Mouse (Mus musculus): ENCODE data around the gene Rbm4b.
"Not testable (repeated sequence)": the region's sequence is repeated elsewhere in the genome, so short reads cannot be mapped to it uniquely, and the experiment has no call there.

The Rbm4b gene

GRCm38 (mm10) chr19:4810746-4811062, 54.4 kb downstream of the Rbm4b start:
- no peak for DNase-seq (ENCODE audit: low spot score)

- DNase-seq (ENCODE audit: low spot score) = peak; percentile 98
These were observed 55.0 kb downstream of the Rbm4b start, which contains the start of the genes Gm21992 and Rbm14 for GRCm38 (mm10) chr19:4811063-4811908. TSS of gene Gm21992 (minus strand) at chr19:4811612. TSS of gene Rbm14 (minus strand) at chr19:4811634.

GRCm38 (mm10) chr19:4811909-4812242, 55.6 kb downstream of the Rbm4b start:
- no peak for DNase-seq (ENCODE audit: low spot score)

- not testable (repeated sequence) for DNase-seq (ENCODE audit: low spot score)
These were observed 56.1 kb downstream of the Rbm4b start for GRCm38 (mm10) chr19:4812334-4812949.

- DNase-seq (ENCODE audit: low spot score) = no peak
These were observed 56.7 kb downstream of the Rbm4b start for GRCm38 (mm10) chr19:4813015-4813414.
